ENCODE assay signal across 8 mouse cellular contexts in genomic region chr10:128323516-128323915, GRCm38 (mm10). TPM values are rescaled to one million over a fixed set of nuclear protein-coding genes. Genes with fewer than 3 reads are reported as not detected.
DNase-seq lines count a peak whose midpoint lies in the region; ATAC-seq and TF ChIP-seq lines count a peak whose summit lies in the region.

No protein-coding gene starts in this region.

- no peaks in the 10 kb centered on the region for H3K9me3 ChIP-seq in heart, embryonic 13.5 days
- no peaks in the 10 kb centered on the region for H3K9me3 ChIP-seq in CH12.LX (replicated peaks; ENCODE audit: low read length)
- H3K9me3 ChIP-seq in hindbrain, embryonic 10.5 days, result no peaks in the 10 kb centered on the region

- no peaks in the 10 kb centered on the region for H3K27me3 ChIP-seq in heart, embryonic 13.5 days (replicated peaks)
- H3K27me3 ChIP-seq in CH12.LX (replicated peaks), result no peaks in the 10 kb centered on the region
- H3K27me3 ChIP-seq in hindbrain, embryonic 10.5 days (ENCODE audit: insufficient read depth, poor library complexity, severe bottlenecking), result no peaks in the 10 kb centered on the region

- in situ Hi-C loops in CH12.LX (cut with MboI; ENCODE audit: low pct_ligation_motif_present, low pct_unique_long_range_greater_than_20kb, low sequenced_read_pairs), result no loop called here

- H3K36me3 ChIP-seq in heart, embryonic 13.5 days, result peaks cover 69% of the 10 kb centered on the region
- H3K36me3 ChIP-seq in CH12.LX (replicated peaks in 1 of 2; ENCODE audit: control insufficient read depth in 1 of 2, insufficient read depth in 1 of 2, low read length in 1 of 2) (peaks cover 42 to 60% of the 10 kb centered on the region in 2 experiments), macrophage (ENCODE audit: inconsistent target) (peaks cover 34% of the 10 kb centered on the region)
- peaks cover 73% of the 10 kb centered on the region for H3K36me3 ChIP-seq in hindbrain, embryonic 10.5 days

- dilution Hi-C loops in CH12.LX (cut with MboI; ENCODE audit: extremely low pct_ligation_motif_present, extremely low pct_unique_long_range_greater_than_20kb, low sequenced_read_pairs), result no loop called here

- H3K4me1 ChIP-seq in heart, embryonic 13.5 days, result peaks cover 30% of the 10 kb centered on the region
- peaks cover 6 to 15% of the 10 kb centered on the region in 2 experiments for H3K4me1 ChIP-seq in CH12.LX (ENCODE audit: control insufficient read depth in 1 of 2, insufficient read depth in 2 of 2)
- H3K4me1 ChIP-seq in hindbrain, embryonic 10.5 days (replicated peaks), result peaks cover 19% of the 10 kb centered on the region

- H3K4me2 ChIP-seq in heart, embryonic 13.5 days, result peak overlapping the region; percentile 91
- H3K4me2 ChIP-seq in CH12.LX (ENCODE audit: insufficient read depth, low read depth, poor library complexity, severe bottlenecking), result peak overlapping the region; percentile 76

- H3K4me3 ChIP-seq in heart, embryonic 13.5 days, result peak overlapping the region; percentile 72
- H3K4me3 ChIP-seq in CH12.LX (replicated peaks in 1 of 3; ENCODE audit: low read depth in 2 of 3, low read length in 2 of 3, poor library complexity in 1 of 3) (peak overlapping the region; percentile 64 to 86 (median 78)), macrophage (ENCODE audit: inconsistent target) (peak overlapping the region; percentile 90)
- H3K4me3 ChIP-seq in hindbrain, embryonic 10.5 days, result peak overlapping the region; percentile 87

- DNase-seq in heart, postnatal 36 days, result no peak
- no peak for DNase-seq in CH12.LX (ENCODE audit: extremely low read depth)
- no peak for DNase-seq in hindbrain, embryonic 10.5 days (ENCODE audit: low spot score)
- DNase-seq in right cerebral cortex, postnatal 36 days (ENCODE audit: low spot score in 2 of 2), result no peak
- DNase-seq in layer of hippocampus, postnatal 25 days (ENCODE audit: extremely low spot score in 1 of 2, low spot score in 1 of 2), result no peak
- no peak for DNase-seq in right cerebral cortex, postnatal 25 days

- TF ChIP-seq RAD21 in CH12.LX (IDR thresholded peaks at IDR 0.05; ENCODE audit: low read depth, low read length), result no peak

- intact Hi-C loops in heart, postnatal 36 days (cut with DNase I), result no loop called here

- TF ChIP-seq CTCF in CH12.LX (conservative IDR thresholded peaks at IDR 0.05 in 1 of 2, IDR thresholded peaks at IDR 0.05 in 1 of 2; ENCODE audit: low read depth in 2 of 2, low read length in 2 of 2), result no peak

- H3K9ac ChIP-seq in heart, embryonic 13.5 days, result peak overlapping the region; percentile 96
- peak overlapping the region; percentile 93 for H3K9ac ChIP-seq in CH12.LX (ENCODE audit: insufficient read depth, low read depth)

- no peak for ATAC-seq in heart, embryonic 13.5 days (ENCODE audit: extremely low read depth, insufficient number of reproducible peaks, low FRiP score, low TSS enrichment)

- peak overlapping the region; percentile 86 for H3K27ac ChIP-seq in heart, embryonic 13.5 days (replicated peaks)
- peak overlapping the region; percentile 47; the same call in 1 of the 2 replicates for H3K27ac ChIP-seq in CH12.LX (ENCODE audit: insufficient read depth, low read depth)
- peak overlapping the region; percentile 99 for H3K27ac ChIP-seq in hindbrain, embryonic 10.5 days
- peak overlapping the region; percentile 89 for H3K27ac ChIP-seq in macrophage

- H3K79me2 ChIP-seq in CH12.LX (replicated peaks; ENCODE audit: control insufficient read depth, extremely low read depth, insufficient read depth, poor library complexity, severe bottlenecking) (peaks cover 3% of the 10 kb centered on the region), macrophage (ENCODE audit: inconsistent target) (peaks cover 19% of the 10 kb centered on the region; the same call in 1 of the 2 replicates)

- no peak for TF ChIP-seq EP300 in CH12.LX (IDR thresholded peaks at IDR 0.05; ENCODE audit: low read length)

- WGBS in heart, embryonic 13.5 days, result 72% methylated on average over 8 of the region's 8 CpGs
- 85% methylated on average over 8 of the region's 8 CpGs for WGBS in hindbrain, embryonic 10.5 days
- WGBS in macrophage (ENCODE audit: missing documents), result 39% methylated on average over 8 of the region's 8 CpGs

- TF ChIP-seq POLR2A in CH12.LX (IDR thresholded peaks at IDR 0.05; ENCODE audit: low read depth, low read length), result no peak; the same call in 1 of the 2 replicates

TF ChIP-seq in CH12.LX, 34 proteins besides CTCF, POLR2A, EP300 and RAD21:
- TF ChIP-seq ELF1 (IDR thresholded peaks at IDR 0.05; ENCODE audit: low read depth, low read length) (0 out of 2 replicates have a peak, but pooled peaks have one; percentile 45), UBTF (IDR thresholded peaks at IDR 0.05; ENCODE audit: low read depth, low read length) (no peak)

RNA-seq across cellular contexts. Expression of gene Cnpy2, which starts 1.3 kb away (rescaled TPM):
- 193 and 228 TPM in 2 replicates for polyA plus RNA-seq in heart, embryonic 13.5 days (2015; fragmentation: Nextera tagmentation; extraction: Ambion mirVana)
- 10 to 100 TPM; 65.4 to 67.3 TPM for total RNA-seq in heart, postnatal 36 days (2021)
- total RNA-seq in CH12.LX (2012; rRNA removed), result 91.0 and 111 TPM in 2 replicates
- 64.9 and 72.0 TPM in 2 replicates for total RNA-seq in CH12.LX (2014; rRNA removed)
- 98.9 and 107 TPM in 2 replicates for polyA plus RNA-seq in CH12.LX (2012; ENCODE audit: insufficient read length, low read depth)
- polyA plus RNA-seq in hindbrain, embryonic 10.5 days (2016; fragmentation: Nextera tagmentation; extraction: Ambion mirVana), result 252 and 259 TPM in 2 replicates
- 10 to 100 TPM in 15 of 26 experiments, 1 to 10 TPM in 11; 2.3 to 38.6 (median 13.5) TPM for total RNA-seq in macrophage (2018; cell fraction: chromatin; rRNA removed)
- total RNA-seq in macrophage (2018; cell fraction: cytosol; rRNA removed), result 100 to 1,000 TPM in 13 of 26 experiments, 10 to 100 TPM in 13; 76.7 to 167 (median 98.7) TPM
- 10 to 100 TPM; 20.6 to 57.3 (median 34.6) TPM for total RNA-seq in macrophage (2018; cell fraction: nucleus; rRNA removed)
- 83.6 to 112 TPM (median 85.3 TPM) in 3 replicates for polyA plus RNA-seq in macrophage (2018)
- 10 to 100 TPM; 81.1 to 92.0 TPM for total RNA-seq in layer of hippocampus, postnatal 25 days (2021)

RNA-seq across cellular contexts. Expression of gene Cs, which starts 14.0 kb away (rescaled TPM):
- 396 and 409 TPM in 2 replicates for polyA plus RNA-seq in heart, embryonic 13.5 days (2015; fragmentation: Nextera tagmentation; extraction: Ambion mirVana)
- 1,000 to 10,000 TPM; 1,152 to 1,240 TPM for total RNA-seq in heart, postnatal 36 days (2021)
- total RNA-seq in CH12.LX (2012; rRNA removed), result 145 and 149 TPM in 2 replicates
- total RNA-seq in CH12.LX (2014; rRNA removed), result 131 and 137 TPM in 2 replicates
- 214 and 240 TPM in 2 replicates for polyA plus RNA-seq in CH12.LX (2012; ENCODE audit: insufficient read length, low read depth)
- 231 and 232 TPM in 2 replicates for polyA plus RNA-seq in hindbrain, embryonic 10.5 days (2016; fragmentation: Nextera tagmentation; extraction: Ambion mirVana)
- total RNA-seq in macrophage (2018; cell fraction: chromatin; rRNA removed), result 100 to 1,000 TPM in 2 of 26 experiments, 10 to 100 TPM in 24; 40.6 to 106 (median 61.2) TPM
- total RNA-seq in macrophage (2018; cell fraction: cytosol; rRNA removed), result 100 to 1,000 TPM; 102 to 144 (median 114) TPM
- total RNA-seq in macrophage (2018; cell fraction: nucleus; rRNA removed), result 100 to 1,000 TPM in 6 of 26 experiments, 10 to 100 TPM in 20; 59.8 to 120 (median 88.4) TPM
- polyA plus RNA-seq in macrophage (2018), result 94.4 to 128 TPM (median 100 TPM) in 3 replicates
- 100 to 1,000 TPM; 232 to 242 TPM for total RNA-seq in layer of hippocampus, postnatal 25 days (2021)

RNA-seq across cellular contexts. Expression of gene Pan2, which starts 20.4 kb away (rescaled TPM):
- polyA plus RNA-seq in heart, embryonic 13.5 days (2015; fragmentation: Nextera tagmentation; extraction: Ambion mirVana), result 24.9 and 25.7 TPM in 2 replicates
- total RNA-seq in heart, postnatal 36 days (2021), result 1 to 10 TPM; 7.5 to 7.6 TPM
- 8.1 and 11.0 TPM in 2 replicates for total RNA-seq in CH12.LX (2012; rRNA removed)
- 9.4 and 10.6 TPM in 2 replicates for total RNA-seq in CH12.LX (2014; rRNA removed)
- 16.1 and 18.5 TPM in 2 replicates for polyA plus RNA-seq in CH12.LX (2012; ENCODE audit: insufficient read length, low read depth)
- 42.5 and 43.7 TPM in 2 replicates for polyA plus RNA-seq in hindbrain, embryonic 10.5 days (2016; fragmentation: Nextera tagmentation; extraction: Ambion mirVana)
- 10 to 100 TPM in 25 of 26 experiments, 1 to 10 TPM in 1; 8.8 to 51.1 (median 37.7) TPM for total RNA-seq in macrophage (2018; cell fraction: chromatin; rRNA removed)
- total RNA-seq in macrophage (2018; cell fraction: cytosol; rRNA removed), result 1 to 10 TPM; 2.2 to 6.0 (median 3.9) TPM
- total RNA-seq in macrophage (2018; cell fraction: nucleus; rRNA removed), result 10 to 100 TPM in 25 of 26 experiments, 1 to 10 TPM in 1; 9.7 to 45.3 (median 22.1) TPM
- polyA plus RNA-seq in macrophage (2018), result 2.9 to 5.7 TPM (median 3.4 TPM) in 3 replicates
- 10 to 100 TPM; 12.3 to 17.4 TPM for total RNA-seq in layer of hippocampus, postnatal 25 days (2021)

RNA-seq across cellular contexts. Expression of gene Il23a, which starts 25.0 kb away (rescaled TPM):
- polyA plus RNA-seq in heart, embryonic 13.5 days (2015; fragmentation: Nextera tagmentation; extraction: Ambion mirVana), result 1.8 and 2.6 TPM in 2 replicates
- total RNA-seq in heart, postnatal 36 days (2021), result not detected
- total RNA-seq in CH12.LX (2012; rRNA removed) (1.2 and 3.6 TPM in 2 replicates), CH12.LX (2014; rRNA removed) (0.32 and 0.41 TPM in 2 replicates)
- polyA plus RNA-seq in CH12.LX (2012; ENCODE audit: insufficient read length, low read depth) (0.30 and 0.49 TPM in 2 replicates), macrophage (2018) (0.10 TPM in 1 of 3 replicates, not detected in the others)
- polyA plus RNA-seq in hindbrain, embryonic 10.5 days (2016; fragmentation: Nextera tagmentation; extraction: Ambion mirVana), result not detected in 2 replicates
- total RNA-seq in macrophage (2018; cell fraction: chromatin; rRNA removed), result 10 to 100 TPM in 6 of 26 experiments, 1 to 10 TPM in 5, under 1 TPM in 3, not detected in 12; 0.41 to 41.0 (median 4.1) TPM
- total RNA-seq in macrophage (2018; cell fraction: cytosol; rRNA removed), result 10 to 100 TPM in 4 of 26 experiments, 1 to 10 TPM in 6, under 1 TPM in 8, not detected in 8; 0.15 to 66.5 (median 1.3) TPM
- 10 to 100 TPM in 5 of 26 experiments, 1 to 10 TPM in 7, under 1 TPM in 6, not detected in 8; 0.28 to 66.8 (median 2.3) TPM for total RNA-seq in macrophage (2018; cell fraction: nucleus; rRNA removed)
- total RNA-seq in layer of hippocampus, postnatal 25 days (2021), result 1 to 10 TPM in 1 of 2 experiments, under 1 TPM in 1; 0.84 to 1.1 TPM

RNA-seq across cellular contexts. Expression of gene Coq10a, which starts 45.3 kb away (rescaled TPM):
- polyA plus RNA-seq in heart, embryonic 13.5 days (2015; fragmentation: Nextera tagmentation; extraction: Ambion mirVana), result 11.8 and 12.6 TPM in 2 replicates
- total RNA-seq in heart, postnatal 36 days (2021), result 100 to 1,000 TPM; 304 to 339 TPM
- total RNA-seq in CH12.LX (2012; rRNA removed), result 8.4 and 11.1 TPM in 2 replicates
- 5.7 and 7.7 TPM in 2 replicates for total RNA-seq in CH12.LX (2014; rRNA removed)
- polyA plus RNA-seq in CH12.LX (2012; ENCODE audit: insufficient read length, low read depth), result 8.6 and 12.1 TPM in 2 replicates
- polyA plus RNA-seq in hindbrain, embryonic 10.5 days (2016; fragmentation: Nextera tagmentation; extraction: Ambion mirVana), result 14.5 and 21.6 TPM in 2 replicates
- total RNA-seq in macrophage (2018; cell fraction: chromatin; rRNA removed), result 100 to 1,000 TPM in 2 of 26 experiments, 10 to 100 TPM in 24; 13.3 to 122 (median 50.9) TPM
- total RNA-seq in macrophage (2018; cell fraction: cytosol; rRNA removed), result 10 to 100 TPM; 12.0 to 35.3 (median 21.6) TPM
- total RNA-seq in macrophage (2018; cell fraction: nucleus; rRNA removed), result 100 to 1,000 TPM in 3 of 26 experiments, 10 to 100 TPM in 23; 11.0 to 129 (median 43.5) TPM
- 20.5 to 35.2 TPM (median 25.5 TPM) in 3 replicates for polyA plus RNA-seq in macrophage (2018)
- total RNA-seq in layer of hippocampus, postnatal 25 days (2021), result 10 to 100 TPM; 52.9 to 53.5 TPM

Comparison
In these comparisons a context has a peak if more than half of its experiments do, and no peak if none do; other contexts are left out.
1. H3K27ac ChIP-seq: peak in every context shown above with its lines; median percentile 99 in hindbrain, embryonic 10.5 days; 89 in macrophage; 86 in heart, embryonic 13.5 days; 47 in CH12.LX.